Mouse (Mus musculus): Measurements from ENCODE around the gene Stpg3.
"Not testable (repeated sequence)": the region's sequence is repeated elsewhere in the genome, so short reads cannot be mapped to it uniquely, and the experiment has no call there.

Stpg3 gene

GRCm38 (mm10) chr2:25214444-25214843 lies at the start of gene Stpg3:
Gene Stpg3, minus strand, starts transcription at chr2:25214637.
- no peak for DNase-seq (ENCODE audit: low spot score in 2 of 2)

- no peak for DNase-seq (ENCODE audit: low spot score in 2 of 2)
These were observed 49.3 kb upstream of the Stpg3 start for GRCm38 (mm10) chr2:25263623-25264285.

DNA sequence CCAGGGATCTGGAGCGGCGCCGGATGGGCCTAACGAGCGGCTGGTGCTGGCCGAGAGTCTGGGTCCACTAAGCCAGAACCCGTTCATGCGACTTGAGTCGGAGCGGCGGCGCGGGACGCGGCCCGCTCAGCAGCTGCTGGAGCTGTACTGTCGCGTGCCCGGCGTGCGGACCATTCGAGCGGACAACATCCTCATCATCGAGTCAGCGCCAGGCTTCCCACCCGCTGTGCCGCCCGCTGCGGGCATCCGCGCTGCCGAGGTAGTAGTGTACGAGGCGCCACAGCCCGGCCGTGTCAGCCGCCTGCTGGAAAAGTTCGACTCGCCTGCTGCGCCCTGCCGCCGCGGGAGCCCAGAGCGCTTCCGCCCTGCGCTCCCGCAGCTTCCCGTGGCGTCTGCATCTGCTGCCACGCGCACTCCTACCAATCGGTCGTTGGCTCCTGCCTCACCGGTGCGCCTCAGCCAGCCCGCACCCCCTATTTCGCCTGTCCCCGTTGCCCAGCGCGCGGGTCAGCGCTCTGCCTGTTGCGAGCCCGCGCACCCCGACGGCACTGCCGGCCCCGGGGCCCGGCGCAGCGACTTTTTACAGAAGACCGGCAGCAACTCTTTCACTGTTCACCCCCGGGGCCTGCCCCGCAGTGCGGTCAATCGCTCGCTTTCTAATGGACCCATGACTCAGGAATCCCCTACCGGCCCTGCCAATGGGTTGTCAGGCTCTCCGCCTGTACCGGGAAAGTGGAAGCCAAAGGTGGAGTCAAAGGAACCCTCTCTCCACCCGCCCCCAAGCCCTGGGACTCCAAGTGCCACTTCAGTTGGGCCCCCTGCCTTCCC lies 48.6 kb upstream of the Stpg3 start:
- DNase-seq (ENCODE audit: low spot score in 2 of 2) = no peak

DNA sequence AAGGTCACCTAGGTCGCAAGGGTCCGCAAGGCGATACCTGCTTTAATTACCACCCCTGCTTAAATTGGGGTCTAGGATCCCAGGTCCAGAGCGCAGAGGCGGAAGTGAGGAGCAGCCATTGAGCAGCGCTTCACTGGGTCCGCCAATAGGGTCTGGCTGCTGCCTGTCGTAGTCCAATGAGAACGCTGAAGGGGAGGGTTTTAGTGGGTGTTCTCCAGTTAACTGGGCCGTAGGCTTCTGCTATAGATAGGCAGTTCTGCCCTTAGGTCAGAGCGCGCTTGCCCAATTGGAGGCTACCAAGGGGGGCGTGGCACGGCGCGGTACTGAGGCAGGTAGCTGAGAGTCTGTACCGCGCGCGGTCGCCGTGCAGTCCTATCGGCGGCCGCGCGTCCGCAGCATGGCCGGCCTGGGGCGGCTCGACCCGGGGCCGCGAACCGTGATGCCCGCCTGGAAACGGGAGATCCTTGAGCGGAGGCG lies 47.9 kb upstream of the Stpg3 start, which contains the start of gene Tprn:
Gene Tprn, plus strand, starts transcription at position 328 of the 477 bp plus-strand sequence.
- peak; percentile 94 to 97 for DNase-seq (ENCODE audit: low spot score in 2 of 2)

GRCm38 (mm10) chr2:25261870-25262269 lies 47.4 kb upstream of the Stpg3 start:
- peak in 1 of 2 experiments; percentile 42 for DNase-seq (ENCODE audit: low spot score in 2 of 2)

GRCm38 (mm10) chr2:25258887-25259286 lies 44.5 kb upstream of the Stpg3 start:
- no peak for DNase-seq (ENCODE audit: low spot score in 2 of 2)

DNA sequence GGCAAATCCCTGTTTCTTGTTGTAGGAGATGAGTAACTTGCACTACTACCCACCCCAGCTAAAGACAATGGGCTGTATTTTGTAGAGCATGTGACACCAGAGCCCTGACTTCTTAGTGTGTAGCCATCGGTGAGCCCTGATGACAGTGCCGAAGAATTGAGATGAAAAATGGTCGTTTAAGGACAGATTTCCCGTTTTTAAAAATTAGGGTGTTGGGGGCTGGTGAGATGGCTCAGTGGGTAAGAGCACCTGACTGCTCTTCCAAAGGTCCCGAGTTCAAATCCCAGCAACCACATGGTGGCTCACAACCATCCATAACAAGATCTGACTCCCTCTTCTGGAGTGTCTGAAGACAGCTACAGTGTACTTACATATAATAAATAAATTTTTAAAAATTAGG lies 42.8 kb upstream of the Stpg3 start:
- DNase-seq (ENCODE audit: low spot score in 2 of 2) = not testable (repeated sequence)

GRCm38 (mm10) chr2:25256443-25257109 lies 42.1 kb upstream of the Stpg3 start:
- DNase-seq (ENCODE audit: low spot score in 2 of 2) = not testable (repeated sequence)

DNA sequence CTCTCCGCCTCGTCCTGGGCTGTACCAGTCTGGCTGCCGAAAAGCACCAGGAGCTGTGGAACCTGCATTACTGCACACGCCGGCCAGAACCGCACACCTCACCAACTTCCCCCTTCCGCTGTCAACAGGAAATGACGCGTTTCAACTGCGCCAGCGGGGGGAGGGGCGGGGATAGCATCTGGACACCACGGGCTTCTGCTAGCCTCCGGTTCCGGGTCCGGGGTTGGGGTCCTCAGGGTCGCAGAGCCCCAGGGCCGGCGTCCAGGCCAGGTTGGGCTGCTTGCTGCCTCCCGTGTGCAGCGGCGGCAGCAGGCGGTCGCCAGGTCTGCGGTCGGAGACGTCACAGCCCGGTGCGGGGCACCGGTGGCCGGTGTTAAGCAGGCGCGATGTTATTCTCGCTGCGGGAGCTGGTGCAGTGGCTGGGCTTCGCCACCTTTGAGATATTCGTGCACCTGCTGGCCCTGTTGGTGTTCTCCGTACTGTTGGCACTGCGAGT lies 40.9 kb upstream of the Stpg3 start, which contains the start of gene Tmem203:
Gene Tmem203, plus strand, starts transcription at position 156 of the 496 bp plus-strand sequence.
- DNase-seq (ENCODE audit: low spot score in 2 of 2) = peak; percentile 75 to 77

DNA sequence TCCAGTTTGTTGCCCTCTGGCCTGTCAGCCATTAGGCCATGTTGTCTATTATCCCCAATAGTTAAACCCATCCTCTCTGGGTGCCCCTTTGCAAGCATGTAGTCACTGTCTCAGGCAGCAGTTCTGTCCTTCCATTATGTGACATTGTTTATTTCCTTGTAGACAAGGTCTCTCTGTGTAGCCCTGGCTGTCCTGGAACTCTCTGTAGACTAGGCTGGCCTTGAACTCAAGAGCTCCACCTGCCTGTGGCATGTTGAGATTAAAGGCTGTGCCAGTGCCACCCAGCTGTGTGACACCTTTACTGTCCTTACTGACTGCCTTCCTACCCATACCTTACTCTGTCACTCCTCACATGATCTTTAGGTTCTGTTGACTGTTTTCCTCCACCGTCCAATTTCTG lies 37.9 kb upstream of the Stpg3 start:
- DNase-seq (ENCODE audit: low spot score in 2 of 2) = no peak

- DNase-seq (ENCODE audit: low spot score in 2 of 2) = no peak
These were observed 32.0 kb upstream of the Stpg3 start, which contains the start of gene AL732309.1 for GRCm38 (mm10) chr2:25246183-25247072. Gene AL732309.1, minus strand, starts transcription at chr2:25246863.

DNA sequence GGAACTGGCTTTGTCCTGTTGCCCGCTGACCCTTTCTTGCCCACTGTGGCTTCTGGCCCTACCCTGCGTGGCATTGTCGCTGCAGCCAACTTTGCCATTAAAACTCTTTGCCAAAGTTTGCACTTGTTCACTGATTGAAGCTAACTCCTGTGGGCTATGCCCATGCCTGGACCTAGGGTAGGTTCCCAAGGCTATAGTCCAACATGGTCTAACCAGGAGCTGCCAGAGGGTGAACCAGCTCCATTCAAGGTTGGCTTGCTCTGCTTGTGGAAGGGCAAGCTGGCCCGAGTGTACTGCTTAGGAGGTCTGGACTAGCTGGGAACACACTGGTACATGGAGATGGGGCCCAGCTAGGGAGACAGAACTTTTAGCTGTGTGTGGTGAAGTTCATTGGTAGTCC lies 29.7 kb upstream of the Stpg3 start:
- DNase-seq (ENCODE audit: low spot score in 2 of 2) = no peak

DNA sequence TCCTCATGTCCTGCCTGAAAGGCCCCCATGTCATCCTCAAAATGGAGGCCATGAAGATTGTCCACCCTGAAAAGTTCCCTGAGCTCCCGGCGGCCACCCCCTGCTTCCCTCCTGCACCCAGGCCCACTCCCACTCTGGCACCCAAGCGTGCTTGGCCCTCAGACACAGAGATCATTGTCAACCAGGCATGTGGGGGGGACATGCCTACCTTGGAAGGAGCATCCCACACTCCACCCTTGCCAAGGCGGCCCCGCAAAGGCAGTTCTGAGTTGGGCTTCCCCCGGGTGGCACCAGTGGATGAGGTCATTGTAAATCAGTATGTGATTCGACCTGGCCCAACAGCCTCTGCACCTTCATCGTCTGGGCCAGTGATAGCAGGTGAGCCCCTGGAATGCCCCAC lies 28.9 kb upstream of the Stpg3 start:
- no peak for DNase-seq (ENCODE audit: low spot score in 2 of 2)

- no peak for DNase-seq (ENCODE audit: low spot score in 2 of 2)
These were observed 27.7 kb upstream of the Stpg3 start, which contains the start of the genes Rnf208 and Cysrt1 for GRCm38 (mm10) chr2:25242101-25242506. Gene Rnf208, plus strand, starts transcription at chr2:25242255. Gene Cysrt1, minus strand, starts transcription at chr2:25242452.

DNA sequence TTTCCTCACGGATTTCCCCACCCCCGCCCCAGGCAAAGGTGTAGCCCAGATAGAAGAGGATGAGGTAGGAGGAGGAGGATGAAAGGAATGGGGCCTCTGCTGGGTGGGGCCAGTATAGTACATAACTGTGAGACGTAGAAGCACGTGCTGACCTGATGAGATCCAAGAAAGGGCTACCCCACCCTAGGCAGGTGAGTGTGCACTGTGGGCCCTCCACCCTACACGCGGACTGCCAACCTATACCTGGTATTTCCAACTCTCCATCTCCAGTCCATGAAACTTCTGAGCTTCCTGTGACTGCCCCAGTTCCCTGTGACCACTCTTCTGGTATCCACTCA lies 27.0 kb upstream of the Stpg3 start:
- no peak for DNase-seq (ENCODE audit: low spot score in 2 of 2)

DNA sequence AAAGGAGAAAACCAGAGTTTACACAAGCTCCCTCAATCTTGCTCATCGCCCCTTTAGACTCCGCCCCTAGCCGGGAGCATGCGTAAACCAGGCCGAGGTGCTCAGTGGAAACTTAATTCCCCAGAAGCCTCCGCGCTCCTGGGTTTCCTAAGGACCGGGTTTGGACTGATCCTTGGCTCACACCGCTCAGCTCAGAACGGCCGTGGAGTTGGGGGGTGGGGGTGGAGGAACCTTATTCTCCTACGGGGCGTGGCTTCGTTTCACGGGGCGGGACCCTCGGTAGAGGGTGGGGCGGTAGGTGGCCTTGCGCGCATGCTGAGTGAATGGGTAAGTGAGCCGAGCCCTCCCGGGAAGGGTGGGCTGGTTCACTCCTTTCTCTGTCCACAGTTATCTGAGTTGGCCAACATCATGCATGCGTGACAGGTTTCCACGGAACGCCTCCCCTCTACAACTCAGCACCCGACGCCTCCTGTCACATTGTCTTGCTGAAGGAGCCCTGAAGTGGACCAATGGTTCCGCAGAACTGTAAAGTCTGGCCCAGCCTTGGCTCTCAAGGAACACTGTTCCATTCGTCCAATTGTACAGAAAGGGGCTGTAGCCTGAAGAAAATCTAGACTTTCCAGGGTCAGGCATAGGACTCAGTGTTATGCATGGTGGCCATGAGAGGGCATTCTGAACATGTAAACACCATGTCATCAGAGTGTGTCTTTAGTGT lies 26.4 kb upstream of the Stpg3 start:
- peak; percentile 61 to 73 for DNase-seq (ENCODE audit: low spot score in 2 of 2)

DNA sequence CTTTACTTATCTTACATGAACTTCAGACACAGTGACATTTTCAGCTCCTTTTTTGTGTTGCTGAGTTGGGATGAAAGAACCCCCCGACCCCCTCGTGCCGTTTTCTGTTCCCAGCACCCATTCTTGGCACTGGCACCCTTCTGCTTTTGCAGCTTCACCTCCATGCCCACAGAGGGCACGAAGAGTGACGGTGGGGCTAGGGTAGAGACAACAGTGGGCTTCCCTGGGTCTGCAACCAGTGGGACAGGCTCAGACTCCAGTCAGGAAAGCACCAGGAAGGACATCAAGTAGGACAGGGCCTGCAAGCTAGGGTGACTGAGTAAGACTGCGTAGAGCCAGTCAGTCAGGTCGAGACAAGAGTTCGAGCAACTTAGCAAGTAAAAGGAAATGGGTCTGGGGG lies 25.9 kb upstream of the Stpg3 start:
- no peak for DNase-seq (ENCODE audit: low spot score in 2 of 2)

- DNase-seq (ENCODE audit: low spot score in 2 of 2) = no peak
These were observed 25.3 kb upstream of the Stpg3 start for GRCm38 (mm10) chr2:25239766-25240165.

GRCm38 (mm10) chr2:25238106-25238505 lies 23.7 kb upstream of the Stpg3 start:
- DNase-seq (ENCODE audit: low spot score in 2 of 2) = no peak

GRCm38 (mm10) chr2:25237522-25237921 lies 23.1 kb upstream of the Stpg3 start:
- no peak for DNase-seq (ENCODE audit: low spot score in 2 of 2)
